Mouse (Mus musculus): ENCODE data around the gene Klhdc2. TPM values are rescaled to one million over a fixed set of nuclear protein-coding genes. Genes with fewer than 3 reads are reported as not detected.

The Klhdc2 gene
- 13.3 TPM for polyA plus RNA-seq (2015; fragmentation: Illumina TruSeq; extraction: RNeasy Lipid Tissue Mini Kit (QIAGEN cat#74804); ENCODE audit: insufficient read depth, low read depth, low replicate concordance)

DNA sequence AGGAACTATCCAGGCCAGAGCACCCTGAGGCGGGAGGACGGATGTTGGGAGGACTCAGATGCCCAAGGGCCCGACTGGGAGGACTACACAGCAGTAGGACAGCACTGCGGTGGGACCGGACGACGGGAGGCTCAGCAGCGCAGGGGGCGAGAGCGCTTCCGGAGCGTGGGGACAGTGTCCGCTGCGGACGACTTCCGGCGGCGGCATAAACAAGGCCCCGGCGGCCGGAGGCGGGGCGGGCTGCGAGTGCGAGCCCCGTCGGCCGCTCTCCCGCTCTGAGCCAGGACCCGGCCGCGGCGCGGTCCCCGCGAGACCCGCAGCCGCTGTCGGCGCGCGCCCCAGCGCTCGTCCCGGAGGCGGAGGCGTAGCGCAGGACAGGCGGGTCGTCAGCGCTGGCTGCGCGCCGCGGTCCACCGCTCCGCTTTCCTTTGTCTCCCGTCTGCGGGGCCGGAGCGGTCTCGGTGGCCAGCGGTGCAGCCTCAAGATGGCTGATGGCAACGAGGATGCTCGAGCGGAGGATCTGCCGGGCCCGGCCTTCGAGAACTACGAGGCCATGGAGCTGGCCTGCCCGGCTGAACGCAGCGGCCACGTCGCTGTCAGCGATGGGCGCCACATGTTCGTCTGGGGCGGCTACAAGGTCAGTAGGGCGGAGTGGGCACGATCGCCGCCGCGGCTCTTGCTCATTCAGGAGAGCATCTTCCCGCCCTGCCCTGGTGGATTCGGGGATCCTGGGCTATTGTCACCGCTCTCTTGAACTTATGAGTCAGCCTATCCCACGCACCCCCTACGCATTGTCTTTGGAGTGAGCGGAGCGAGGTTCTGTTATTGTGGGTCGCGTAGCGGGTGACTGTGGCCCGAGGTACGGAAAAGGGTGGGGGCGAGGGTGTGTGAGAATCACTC lies at the start of gene Klhdc2:
Klhdc2 (plus strand) TSS at position 171 of the 900 bp plus-strand sequence.

DNA sequence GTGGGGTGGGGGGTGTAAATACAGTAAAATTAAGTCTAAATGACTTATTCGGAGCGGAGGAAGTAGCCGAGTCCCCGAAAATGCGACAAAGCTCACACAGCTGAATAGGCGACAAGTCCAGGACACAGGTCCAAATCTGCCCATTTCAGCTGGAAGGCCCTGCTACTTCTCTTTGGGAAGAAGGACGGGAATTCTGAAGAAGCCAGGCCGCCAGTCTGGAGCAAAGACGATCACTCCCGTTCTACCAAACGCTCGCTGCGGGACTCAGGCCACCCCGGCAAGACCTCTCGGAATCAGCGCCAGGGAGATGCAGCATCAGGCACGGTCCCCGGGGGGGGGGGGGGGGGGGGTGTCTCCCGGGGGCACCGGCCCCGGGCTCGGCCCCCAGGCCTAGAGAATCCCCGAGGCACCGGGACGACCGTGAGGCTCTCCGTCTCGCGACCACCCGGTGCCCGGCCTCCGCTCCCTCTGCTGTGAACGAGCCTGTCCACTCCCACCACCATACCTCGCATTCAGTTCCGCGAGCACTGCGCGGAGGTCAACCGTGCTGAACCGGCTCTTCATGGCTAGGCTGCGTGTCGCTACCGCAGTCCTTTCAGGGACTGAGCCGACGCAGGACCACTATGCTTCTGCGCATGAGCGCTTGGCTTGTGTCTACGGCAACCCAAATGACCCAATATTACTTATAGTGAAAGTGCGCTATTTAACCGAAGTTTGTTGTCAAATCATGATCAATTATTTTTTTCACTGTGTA lies 60.2 kb downstream of the Klhdc2 start, which contains the start of gene Nemf:
Nemf (minus strand) TSS at position 620 of the 754 bp plus-strand sequence.

Other genes with a start within 250 kb of the Klhdc2 start
- 1,238 TPM for gene Rps29, start 137.5 kb upstream of the Klhdc2 start, polyA plus RNA-seq (2015; fragmentation: Illumina TruSeq; extraction: RNeasy Lipid Tissue Mini Kit (QIAGEN cat#74804); ENCODE audit: insufficient read depth, low read depth, low replicate concordance)
- gene Lrr1, start 127.9 kb upstream of the Klhdc2 start, polyA plus RNA-seq (2015; fragmentation: Illumina TruSeq; extraction: RNeasy Lipid Tissue Mini Kit (QIAGEN cat#74804); ENCODE audit: insufficient read depth, low read depth, low replicate concordance) = not detected
- 379 TPM for gene Rpl36al, start 112.6 kb upstream of the Klhdc2 start, polyA plus RNA-seq (2015; fragmentation: Illumina TruSeq; extraction: RNeasy Lipid Tissue Mini Kit (QIAGEN cat#74804); ENCODE audit: insufficient read depth, low read depth, low replicate concordance)
- gene Mgat2, start 112.5 kb upstream of the Klhdc2 start, polyA plus RNA-seq (2015; fragmentation: Illumina TruSeq; extraction: RNeasy Lipid Tissue Mini Kit (QIAGEN cat#74804); ENCODE audit: insufficient read depth, low read depth, low replicate concordance) = 13.2 TPM
- gene Gm49383, start 99.6 kb upstream of the Klhdc2 start, polyA plus RNA-seq (2015; fragmentation: Illumina TruSeq; extraction: RNeasy Lipid Tissue Mini Kit (QIAGEN cat#74804); ENCODE audit: insufficient read depth, low read depth, low replicate concordance) = not detected
- gene Dnaaf2, start 98.3 kb upstream of the Klhdc2 start, polyA plus RNA-seq (2015; fragmentation: Illumina TruSeq; extraction: RNeasy Lipid Tissue Mini Kit (QIAGEN cat#74804); ENCODE audit: insufficient read depth, low read depth, low replicate concordance) = not detected
- not detected for gene Gm49384, start 92.4 kb upstream of the Klhdc2 start, polyA plus RNA-seq (2015; fragmentation: Illumina TruSeq; extraction: RNeasy Lipid Tissue Mini Kit (QIAGEN cat#74804); ENCODE audit: insufficient read depth, low read depth, low replicate concordance)
- gene Pole2, start 68.5 kb upstream of the Klhdc2 start, polyA plus RNA-seq (2015; fragmentation: Illumina TruSeq; extraction: RNeasy Lipid Tissue Mini Kit (QIAGEN cat#74804); ENCODE audit: insufficient read depth, low read depth, low replicate concordance) = 0.54 TPM
- gene Klhdc1, start 55.5 kb upstream of the Klhdc2 start, polyA plus RNA-seq (2015; fragmentation: Illumina TruSeq; extraction: RNeasy Lipid Tissue Mini Kit (QIAGEN cat#74804); ENCODE audit: insufficient read depth, low read depth, low replicate concordance) = 0.72 TPM
- gene Nemf, start 60.5 kb downstream of the Klhdc2 start, polyA plus RNA-seq (2015; fragmentation: Illumina TruSeq; extraction: RNeasy Lipid Tissue Mini Kit (QIAGEN cat#74804); ENCODE audit: insufficient read depth, low read depth, low replicate concordance) = 14.8 TPM
- gene Arf6, start 75.5 kb downstream of the Klhdc2 start, polyA plus RNA-seq (2015; fragmentation: Illumina TruSeq; extraction: RNeasy Lipid Tissue Mini Kit (QIAGEN cat#74804); ENCODE audit: insufficient read depth, low read depth, low replicate concordance) = 11.4 TPM
- gene Gm9887, start 75.8 kb downstream of the Klhdc2 start, polyA plus RNA-seq (2015; fragmentation: Illumina TruSeq; extraction: RNeasy Lipid Tissue Mini Kit (QIAGEN cat#74804); ENCODE audit: insufficient read depth, low read depth, low replicate concordance) = not detected